Mouse (Mus musculus) forebrain, postnatal 0 days (tissue): ENCODE measurements around the gene Klhdc10. TPM values are rescaled to one million over a fixed set of nuclear protein-coding genes. Genes with fewer than 3 reads are reported as not detected.

Source experiments
- ATAC-seq: fragments of 200-750 bp; cut with Nextera tagmentation; 2 replicates; pipeline ENCODE4 v1.8.0; 2017; ENCODE audit warnings: mild to moderate bottlenecking, moderate library complexity
- DNase-seq: peaks from one replicate; pipeline ENCODE4 v3.0.0-alpha.2; 2015
- H3K27ac ChIP-seq: fragments of 300-500 bp; sonication (generic); 2 replicates; pipeline ENCODE4 v1.5.1; 2014; ENCODE audit warnings: low read depth, mild to moderate bottlenecking, antibody characterized with exemption, low read length, moderate library complexity, mixed read lengths
- H3K27me3 ChIP-seq: fragments of 300-500 bp; sonication (generic); 2 replicates; pipeline ENCODE4 v1.6.1; 2014; ENCODE audit warnings: mild to moderate bottlenecking, low read length, mixed read lengths; ENCODE audit not compliant: insufficient read depth
- H3K36me3 ChIP-seq: fragments of 300-500 bp; sonication (generic); 2 replicates; pipeline ENCODE4 v1.6.1; 2014; ENCODE audit warnings: mild to moderate bottlenecking, moderate library complexity; ENCODE audit not compliant: insufficient read depth
- H3K4me1 ChIP-seq: fragments of 300-500 bp; sonication (generic); 2 replicates; pipeline ENCODE4 v1.6.1; 2014; ENCODE audit warnings: antibody characterized with exemption; ENCODE audit not compliant: insufficient read depth
- H3K4me2 ChIP-seq: fragments of 300-500 bp; sonication (generic); 2 replicates; pipeline ENCODE4 v1.6.1; 2014; ENCODE audit warnings: low read depth, mild to moderate bottlenecking, moderate library complexity
- H3K4me3 ChIP-seq: fragments of 300-500 bp; sonication (generic); 2 replicates; pipeline ENCODE4 v1.5.1; 2014; ENCODE audit warnings: low read depth, low read length, mixed read lengths
- H3K9ac ChIP-seq: fragments of 300-500 bp; sonication (generic); 2 replicates; pipeline ENCODE4 v1.6.1; 2014; ENCODE audit warnings: mild to moderate bottlenecking
- H3K9me3 ChIP-seq: fragments of 300-500 bp; sonication (generic); 2 replicates; pipeline ENCODE4 v1.6.1; 2016; ENCODE audit warnings: low read length
- CTCF ChIP-seq: sonication (generic); IDR thresholded peaks from 2 replicates; pipeline ENCODE4 v1.5.1; 2016; ENCODE audit warnings: antibody characterized with exemption, control low read depth, low read depth
- WGBS: fragments of 180-500 bp; shearing (Covaris S2); extraction: QIAGEN DNeasy Blood & Tissue Kit; methylation state at CpG from one replicate; pipeline ENCODE4 v1.1.7; 2014; 5-methylcytosine and 5-hydroxymethylcytosine counted together
- polyA plus RNA-seq: library from polyadenylated mRNA; unstranded; fragments of >200 nt; fragmentation: Nextera tagmentation; extraction: Ambion mirVana; gene quantifications from 2 replicates; pipeline ENCODE4 v1.2.1, GENCODE M21; 2015
- total RNA-seq: library from RNA; depleted of rRNA; stranded (reverse); fragments of >200 nt; gene quantifications from 2 replicates; pipeline ENCODE4 v1.2.3, GENCODE M21; 2014

The Klhdc10 gene
- total and polyA plus RNA-seq, 2 experiments from 2014 or later, result 24.3 to 160 TPM

DNA sequence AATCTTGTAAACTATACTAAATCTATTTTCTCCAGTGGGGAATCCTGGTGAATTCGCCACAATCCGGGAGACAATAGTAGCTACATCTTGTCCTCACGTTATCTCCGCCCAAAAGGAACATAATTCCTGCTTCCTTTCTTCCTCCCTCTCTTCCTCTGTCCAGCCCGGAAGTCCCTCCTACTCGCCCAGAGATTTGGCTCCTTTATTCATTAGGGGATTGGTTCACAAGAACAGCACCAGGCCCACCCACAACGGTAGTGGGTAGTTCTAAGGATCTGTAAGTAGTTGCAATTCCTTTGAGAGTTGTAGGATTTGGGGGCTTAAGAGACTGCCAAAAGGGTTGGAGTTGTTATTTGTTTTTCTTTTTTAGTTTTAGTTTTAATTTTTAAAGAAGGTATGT, 15.1 kb downstream of the Klhdc10 start:
- DNase-seq, result no peak
- TF ChIP-seq CTCF, result no peak
- Histone ChIP-seq H3K9me3 (no peaks in the 10 kb centered on the region), H3K27ac (no peak overlapping the region), H3K27me3 (no peaks in the 10 kb centered on the region), H3K9ac (no peak overlapping the region), H3K4me2 (no peak overlapping the region), H3K4me1 (no peaks in the 10 kb centered on the region), H3K36me3 (peaks cover 9% of the 10 kb centered on the region), H3K4me3 (no peak overlapping the region)
- 85% methylated on average over 7 of the region's 7 CpGs for WGBS
- no peak for ATAC-seq

- no peak for TF ChIP-seq CTCF
- 67% methylated on average over 3 of the region's 3 CpGs for WGBS
- Histone ChIP-seq H3K4me2 (no peak overlapping the region), H3K4me3 (no peak overlapping the region), H3K27me3 (no peaks in the 10 kb centered on the region), H3K9ac (no peak overlapping the region), H3K36me3 (no peaks in the 10 kb centered on the region), H3K9me3 (no peaks in the 10 kb centered on the region), H3K4me1 (no peaks in the 10 kb centered on the region), H3K27ac (no peak overlapping the region)
- DNase-seq, result no peak
- no peak for ATAC-seq
Measured at GRCm38 (mm10) chr6:30432461-30433192, 31.0 kb downstream of the Klhdc10 start.

DNA sequence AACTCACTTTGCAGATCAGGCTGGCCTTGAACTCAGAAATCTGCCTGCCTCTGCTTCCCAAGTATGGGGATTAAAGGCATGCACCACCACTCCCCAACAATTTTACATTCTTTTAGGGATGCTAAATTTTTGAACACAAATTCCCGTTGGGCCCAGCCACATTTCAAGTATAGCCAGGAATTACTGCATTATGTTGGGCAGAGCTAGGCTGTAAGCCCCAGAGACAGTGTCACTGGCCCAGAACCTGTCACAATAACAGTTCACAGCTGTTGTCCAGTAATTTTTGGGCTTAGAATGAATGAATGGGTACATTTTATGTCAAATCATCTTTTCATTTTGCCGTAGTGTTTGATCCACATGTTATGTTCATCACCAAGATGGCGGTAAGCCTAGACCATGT, 34.8 kb downstream of the Klhdc10 start:
- H3K27ac ChIP-seq, result no peak overlapping the region
- ATAC-seq (no peak), DNase-seq (no peak)
- no peak overlapping the region for H3K4me2 ChIP-seq
- 95% methylated on average over 3 of the region's 3 CpGs for WGBS
- no peaks in the 10 kb centered on the region for H3K4me1 ChIP-seq
- H3K9ac ChIP-seq, result no peak overlapping the region
- H3K9me3 ChIP-seq, result no peaks in the 10 kb centered on the region
- no peak overlapping the region for H3K4me3 ChIP-seq
- TF ChIP-seq CTCF, result no peak
- no peaks in the 10 kb centered on the region for H3K27me3 ChIP-seq
- H3K36me3 ChIP-seq, result 0 out of 2 replicates have a peak, but pooled peaks cover 10% of the 10 kb centered on the region

DNA sequence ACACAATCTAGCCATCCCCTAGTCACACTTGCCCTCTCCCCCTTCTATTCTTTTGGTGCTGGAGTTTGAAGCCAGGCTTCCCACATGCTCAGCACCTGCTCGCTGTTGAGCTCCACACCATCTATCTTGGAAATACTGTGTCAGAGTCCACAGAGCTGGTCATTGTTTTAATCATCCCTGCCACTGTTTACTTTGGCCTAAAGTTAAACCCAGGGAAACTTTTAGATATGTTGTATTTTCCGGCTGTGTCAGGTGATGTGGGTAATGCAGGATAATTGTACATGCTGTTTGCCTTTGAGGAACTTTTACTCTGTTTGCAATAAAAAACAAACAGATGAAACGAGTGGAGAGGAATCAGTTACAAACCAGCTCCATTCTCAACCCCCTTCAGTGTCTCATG, 35.4 kb downstream of the Klhdc10 start:
- H3K4me3 ChIP-seq, result no peak overlapping the region
- no peaks in the 10 kb centered on the region for H3K9me3 ChIP-seq
- H3K36me3 ChIP-seq, result peaks cover 14% of the 10 kb centered on the region; the same call in 1 of the 2 replicates
- H3K4me2 ChIP-seq, result no peak overlapping the region
- no peak for DNase-seq
- no peak for TF ChIP-seq CTCF
- 81% methylated on average over 3 of the region's 3 CpGs for WGBS
- H3K27ac ChIP-seq, result no peak overlapping the region
- no peak for ATAC-seq
- no peaks in the 10 kb centered on the region for H3K27me3 ChIP-seq
- no peak overlapping the region for H3K9ac ChIP-seq
- no peaks in the 10 kb centered on the region for H3K4me1 ChIP-seq

GRCm38 (mm10) chr6:30439576-30439975, 37.9 kb downstream of the Klhdc10 start:
- no peak overlapping the region for H3K4me3 ChIP-seq
- 77% methylated on average over 10 of the region's 10 CpGs for WGBS
- no peaks in the 10 kb centered on the region for H3K4me1 ChIP-seq
- H3K36me3 ChIP-seq, result peaks cover 26% of the 10 kb centered on the region
- no peak for DNase-seq
- no peak overlapping the region for H3K27ac ChIP-seq
- H3K4me2 ChIP-seq, result no peak overlapping the region
- no peak overlapping the region for H3K9ac ChIP-seq
- H3K27me3 ChIP-seq, result no peaks in the 10 kb centered on the region
- ATAC-seq, result no peak
- H3K9me3 ChIP-seq, result no peaks in the 10 kb centered on the region
- no peak for TF ChIP-seq CTCF

GRCm38 (mm10) chr6:30456991-30457390, 55.3 kb downstream of the Klhdc10 start:
- Histone ChIP-seq H3K9me3 (no peaks in the 10 kb centered on the region), H3K36me3 (peaks cover 15% of the 10 kb centered on the region; the same call in 1 of the 2 replicates), H3K4me3 (no peak overlapping the region), H3K27me3 (no peaks in the 10 kb centered on the region), H3K9ac (no peak overlapping the region), H3K27ac (no peak overlapping the region), H3K4me1 (peaks cover 20% of the 10 kb centered on the region), H3K4me2 (no peak overlapping the region)
- no peak for TF ChIP-seq CTCF
- 95% methylated on average over 7 of the region's 7 CpGs for WGBS
- ATAC-seq, result no peak
- no peak for DNase-seq

- DNase-seq (peak; percentile 33), ATAC-seq (no peak)
- Histone ChIP-seq H3K27ac (no peak overlapping the region), H3K4me2 (no peak overlapping the region), H3K4me3 (no peak overlapping the region), H3K36me3 (peaks cover 7% of the 10 kb centered on the region; the same call in 1 of the 2 replicates), H3K27me3 (no peaks in the 10 kb centered on the region), H3K9me3 (no peaks in the 10 kb centered on the region), H3K9ac (no peak overlapping the region), H3K4me1 (peaks cover 20% of the 10 kb centered on the region)
- WGBS, result 59% methylated on average over 5 of the region's 5 CpGs
- TF ChIP-seq CTCF, result no peak
Measured at GRCm38 (mm10) chr6:30458626-30459025, 57.0 kb downstream of the Klhdc10 start.
